Mouse (Mus musculus) stomach, postnatal 0 days (tissue): ENCODE measurements around the gene Treml4.

Experiments
- CTCF ChIP-seq: IDR thresholded peaks from 2 replicates; pipeline ENCODE4 v1.5.1; 2016; ENCODE audit warnings: antibody characterized with exemption, low read depth, mild to moderate bottlenecking, moderate library complexity
- EP300 ChIP-seq: optimal IDR thresholded peaks from 2 replicates; pipeline ENCODE3; 2016; ENCODE audit warnings: antibody characterized with exemption

- TF ChIP-seq CTCF: no peak
- no peak for TF ChIP-seq EP300
These were observed 17.6 kb downstream of the Treml4 start for GRCm38 (mm10) chr17:48281739-48282085.
